Mouse (Mus musculus) MEL (cell line): Measurements from ENCODE around the gene Ccdc97. TPM values are rescaled to one million over a fixed set of nuclear protein-coding genes. Genes with fewer than 3 reads are reported as not detected.

Experiments used
- DNase-seq: peaks from one replicate; pipeline ENCODE4 v3.0.0; 2011; ENCODE audit warnings: low read depth, low spot score
- H3K27ac ChIP-seq: 2 replicates; pipeline ENCODE4 v1.5.1; 2012; ENCODE audit warnings: low read depth, mild to moderate bottlenecking, control low read depth, low read length, moderate library complexity; ENCODE audit not compliant: control insufficient read depth
- H3K27me3 ChIP-seq, 2 experiments: fragments of 150-350 bp in 1 of 2; sonication (generic) in 1 of 2; 2 replicates each; pipeline ENCODE4 v1.6.1; 2012; ENCODE audit warnings: low read length in 2 of 2, mild to moderate bottlenecking in 2 of 2, improper control_type of control experiment in 1 of 2, moderate library complexity in 1 of 2; ENCODE audit not compliant: insufficient read depth in 2 of 2, control insufficient read depth in 1 of 2
- H3K36me3 ChIP-seq, 2 experiments: 2 replicates each; pipeline ENCODE4 v1.6.1; 2012 to 2014; ENCODE audit warnings: low read length in 2 of 2, improper control_type of control experiment in 1 of 2, inconsistent platforms in 1 of 2, mild to moderate bottlenecking in 1 of 2; ENCODE audit not compliant: insufficient read depth in 2 of 2, control insufficient read depth in 1 of 2
- H3K4me1 ChIP-seq, 2 experiments: fragments of 150-350 bp in 1 of 2; sonication (generic) in 1 of 2; 2 replicates each; pipeline ENCODE4 v1.6.1; 2012; ENCODE audit warnings: low read length in 2 of 2, improper control_type of control experiment in 1 of 2, mild to moderate bottlenecking in 1 of 2; ENCODE audit not compliant: insufficient read depth in 2 of 2, control insufficient read depth in 1 of 2
- H3K4me3 ChIP-seq, 2 experiments: fragments of 150-350 bp in 1 of 2; sonication (generic) in 1 of 2; 2 replicates each; pipeline ENCODE4 v1.5.1; 2012; ENCODE audit warnings: low read depth in 2 of 2, low read length in 2 of 2, mild to moderate bottlenecking in 2 of 2, moderate library complexity in 2 of 2, control low read depth in 1 of 2, improper control_type of control experiment in 1 of 2; ENCODE audit not compliant: control insufficient read depth in 1 of 2, insufficient read depth in 1 of 2
- H3K79me2 ChIP-seq: 2 replicates; pipeline ENCODE4 v1.6.1; 2012; ENCODE audit warnings: mild to moderate bottlenecking, low read length, moderate library complexity; ENCODE audit not compliant: control insufficient read depth, poor library complexity, insufficient read depth
- H3K9ac ChIP-seq: 2 replicates; pipeline ENCODE4 v1.6.1; 2012; ENCODE audit warnings: low read depth, mild to moderate bottlenecking, control low read depth, low read length, moderate library complexity; ENCODE audit not compliant: control insufficient read depth, poor library complexity, severe bottlenecking
- H3K9me3 ChIP-seq: fragments of 150-350 bp; sonication (generic); replicated peaks from 2 replicates; pipeline ENCODE4 v1.6.1; 2012; ENCODE audit warnings: mild to moderate bottlenecking, low read length, improper control_type of control experiment, moderate library complexity; ENCODE audit not compliant: insufficient read depth
- BHLHE40 ChIP-seq: IDR thresholded peaks from 2 replicates; pipeline ENCODE4 v1.6.1; 2012; ENCODE audit warnings: low read depth, mild to moderate bottlenecking, inconsistent platforms, low read length, improper control_type of control experiment, borderline replicate concordance
- CHD2 ChIP-seq: IDR thresholded peaks from 2 replicates; pipeline ENCODE4 v1.6.1; 2011; ENCODE audit warnings: low read length, improper control_type of control experiment
- CTCF ChIP-seq, 3 experiments: IDR thresholded peaks in 2 of 3; conservative IDR thresholded peaks in 1 of 3; 2 replicates each; pipeline ENCODE4 v1.5.1; 2011 to 2012; ENCODE audit warnings: low read length in 3 of 3, low read depth in 2 of 3, mild to moderate bottlenecking in 2 of 3, improper control_type of control experiment in 1 of 3, inconsistent platforms in 1 of 3, mixed read lengths in 1 of 3, moderate library complexity in 1 of 3; ENCODE audit not compliant: control insufficient read depth in 1 of 3, insufficient read depth in 1 of 3, poor library complexity in 1 of 3, severe bottlenecking in 1 of 3
- E2F4 ChIP-seq: IDR thresholded peaks from 2 replicates; pipeline ENCODE4 v1.6.1; 2011; ENCODE audit warnings: low read depth, low read length, improper control_type of control experiment, borderline replicate concordance
- GATA1 ChIP-seq: IDR thresholded peaks from 2 replicates; pipeline ENCODE4 v1.6.1; 2011; ENCODE audit warnings: low read depth, low read length, improper control_type of control experiment
- HCFC1 ChIP-seq: IDR thresholded peaks from 2 replicates; pipeline ENCODE4 v1.6.1; 2012; ENCODE audit warnings: low read depth, mild to moderate bottlenecking, inconsistent platforms, low read length, improper control_type of control experiment, moderate library complexity
- JUND ChIP-seq: IDR thresholded peaks from 2 replicates; pipeline ENCODE4 v1.6.1; 2011; ENCODE audit warnings: low read depth, mild to moderate bottlenecking, improper control_type of control experiment, low read length
- MAFK ChIP-seq: IDR thresholded peaks from 2 replicates; pipeline ENCODE4 v1.6.1; 2011; ENCODE audit warnings: low read depth, mild to moderate bottlenecking, low read length, improper control_type of control experiment, borderline replicate concordance
- MAZ ChIP-seq: IDR thresholded peaks from 2 replicates; pipeline ENCODE4 v1.6.1; 2012; ENCODE audit warnings: low read depth, mild to moderate bottlenecking, inconsistent platforms, low read length, improper control_type of control experiment
- MEF2A ChIP-seq: IDR thresholded peaks from 2 replicates; pipeline ENCODE4 v1.6.1; 2014; ENCODE audit warnings: low read depth, mild to moderate bottlenecking, inconsistent platforms, low read length, improper control_type of control experiment; ENCODE audit not compliant: poor library complexity, insufficient replicate concordance, severe bottlenecking; ENCODE audit errors: extremely low read depth
- MXI1 ChIP-seq: IDR thresholded peaks from 2 replicates; pipeline ENCODE4 v1.6.1; 2011; ENCODE audit warnings: mild to moderate bottlenecking, low read depth, low read length, improper control_type of control experiment
- MYB ChIP-seq: IDR thresholded peaks from 2 replicates; pipeline ENCODE4 v1.6.1; 2011; ENCODE audit warnings: mild to moderate bottlenecking, low read depth, low read length, improper control_type of control experiment
- NELFE ChIP-seq: IDR thresholded peaks from 2 replicates; pipeline ENCODE4 v1.6.1; 2011; ENCODE audit warnings: low read depth, low read length, improper control_type of control experiment
- NRF1 ChIP-seq: IDR thresholded peaks from 2 replicates; pipeline ENCODE4 v1.6.1; 2014; ENCODE audit warnings: low read depth, mild to moderate bottlenecking, inconsistent platforms, low read length, improper control_type of control experiment, moderate library complexity; ENCODE audit not compliant: poor library complexity, insufficient read depth, severe bottlenecking
- POLR2AphosphoS2 ChIP-seq: IDR thresholded peaks from 2 replicates; pipeline ENCODE4 v1.6.1; 2011; ENCODE audit warnings: low read length, improper control_type of control experiment
- RAD21 ChIP-seq: IDR thresholded peaks from 2 replicates; pipeline ENCODE4 v1.6.1; 2011; ENCODE audit warnings: mild to moderate bottlenecking, low read depth, low read length, improper control_type of control experiment
- SIN3A ChIP-seq: IDR thresholded peaks from 2 replicates; pipeline ENCODE4 v1.6.1; 2012; ENCODE audit warnings: low read length, improper control_type of control experiment, inconsistent platforms
- TBP ChIP-seq: IDR thresholded peaks from 2 replicates; pipeline ENCODE4 v1.8.0; 2011; ENCODE audit warnings: low read depth, low read length, improper control_type of control experiment
- TCF12 ChIP-seq: IDR thresholded peaks from 2 replicates; pipeline ENCODE4 v1.6.1; 2014; ENCODE audit warnings: low read depth, mild to moderate bottlenecking, inconsistent platforms, low read length, improper control_type of control experiment, moderate library complexity
- UBTF ChIP-seq: IDR thresholded peaks from 2 replicates; pipeline ENCODE4 v1.6.1; 2012; ENCODE audit warnings: low read depth, mild to moderate bottlenecking, inconsistent platforms, low read length, improper control_type of control experiment, moderate library complexity, borderline replicate concordance; ENCODE audit not compliant: insufficient read depth
- USF1 ChIP-seq: IDR thresholded peaks from 2 replicates; pipeline ENCODE4 v1.6.1; 2014; ENCODE audit warnings: low read depth, mild to moderate bottlenecking, inconsistent platforms, low read length, improper control_type of control experiment, moderate library complexity
- ZC3H11A ChIP-seq: IDR thresholded peaks from 2 replicates; pipeline ENCODE4 v1.6.1; 2012; ENCODE audit warnings: low read depth, mild to moderate bottlenecking, inconsistent platforms, low read length, improper control_type of control experiment
- ZKSCAN1 ChIP-seq: IDR thresholded peaks from 2 replicates; pipeline ENCODE4 v1.6.1; 2012; ENCODE audit warnings: low read depth, mild to moderate bottlenecking, inconsistent platforms, low read length, improper control_type of control experiment, moderate library complexity
- ZMIZ1 ChIP-seq: IDR thresholded peaks from 2 replicates; pipeline ENCODE4 v1.6.1; 2012; ENCODE audit warnings: low read depth, mild to moderate bottlenecking, inconsistent platforms, low read length, improper control_type of control experiment, moderate library complexity
- ZNF384 ChIP-seq: IDR thresholded peaks from 2 replicates; pipeline ENCODE4 v1.6.1; 2012; ENCODE audit warnings: low read depth, mild to moderate bottlenecking, inconsistent platforms, low read length, improper control_type of control experiment
- polyA plus RNA-seq, 2 experiments: library from polyadenylated mRNA; stranded (reverse) in 1 of 2; unstranded in 1 of 2; fragments of >175 nt in 1 of 2; fragments of >200 nt in 1 of 2; gene quantifications; 2 replicates each; pipeline versions ENCODE4 v1.2.1 to v1.2.4; 2012; ENCODE audit warnings: low replicate concordance in 2 of 2, low read depth in 1 of 2; ENCODE audit not compliant: insufficient read length in 2 of 2, insufficient read depth in 1 of 2, missing spikeins in 1 of 2
- total RNA-seq: library from RNA; depleted of rRNA; stranded (reverse); fragments of 300-350 nt; gene quantifications from 2 replicates; pipeline ENCODE4 v1.2.3, GENCODE M21; 2012

The Ccdc97 gene
- total and polyA plus RNA-seq, 3 experiments = 8.4 to 39.7 TPM; not detected in 1

- no peak overlapping the region for H3K4me3 ChIP-seq
- DNase-seq = no peak
- no peak overlapping the region for H3K9ac ChIP-seq
- H3K36me3 ChIP-seq = no peaks in the 10 kb centered on the region
- H3K27ac ChIP-seq = no peak overlapping the region
- H3K79me2 ChIP-seq = no peaks in the 10 kb centered on the region
- H3K9me3 ChIP-seq = no peaks in the 10 kb centered on the region
- H3K4me1 ChIP-seq = no peaks in the 10 kb centered on the region
- TF ChIP-seq BHLHE40 (no peak), ZMIZ1 (no peak), TBP (no peak), MYB (no peak), SIN3A (no peak), NRF1 (no peak), ZC3H11A (no peak), CHD2 (no peak), MAZ (no peak), ZKSCAN1 (no peak), RAD21 (no peak), POLR2AphosphoS2 (no peak), E2F4 (no peak), HCFC1 (no peak), MEF2A (no peak), NELFE (no peak), ZNF384 (no peak)
- peaks cover 0 to 2% of the 10 kb centered on the region in 2 experiments; a peak in 2 of 4 replicates for H3K27me3 ChIP-seq
These were observed 45.3 kb upstream of the Ccdc97 start for GRCm38 (mm10) chr7:25764221-25764620.

GRCm38 (mm10) chr7:25763678-25764077, 44.8 kb upstream of the Ccdc97 start:
- Histone ChIP-seq H3K4me3 (no peak overlapping the region), H3K79me2 (no peaks in the 10 kb centered on the region), H3K27me3 (peaks cover 0 to 2% of the 10 kb centered on the region in 2 experiments; a peak in 2 of 4 replicates), H3K9ac (no peak overlapping the region), H3K36me3 (no peaks in the 10 kb centered on the region), H3K27ac (no peak overlapping the region), H3K9me3 (no peaks in the 10 kb centered on the region), H3K4me1 (no peaks in the 10 kb centered on the region)
- no peak for DNase-seq
- TF ChIP-seq TCF12 = no peak
- no peak for TF ChIP-seq JUND
- TF ChIP-seq MXI1 = no peak
- no peak for TF ChIP-seq BHLHE40
- no peak for TF ChIP-seq CHD2
- TF ChIP-seq MYB = no peak
- no peak for TF ChIP-seq CTCF (IDR thresholded peaks at IDR 0.05 in 2 of 3, conservative IDR thresholded peaks at IDR 0.05 in 1 of 3; ENCODE audit: control insufficient read depth in 1 of 3, insufficient read depth in 1 of 3, low read depth in 2 of 3, low read length in 3 of 3, poor library complexity in 1 of 3, severe bottlenecking in 1 of 3)
- no peak for TF ChIP-seq ZC3H11A
- no peak for TF ChIP-seq ZKSCAN1
- no peak for TF ChIP-seq E2F4
- TF ChIP-seq MAFK = no peak
- no peak for TF ChIP-seq USF1
- no peak for TF ChIP-seq NRF1
- TF ChIP-seq RAD21 = no peak
- no peak for TF ChIP-seq GATA1
- TF ChIP-seq UBTF = no peak
